Mouse (Mus musculus): ENCODE data around the gene Wdr24. TPM values are rescaled to one million over a fixed set of nuclear protein-coding genes. Genes with fewer than 3 reads are reported as not detected.

The Wdr24 gene
- polyA plus RNA-seq, 1 experiment, result 34.3 TPM

DNA sequence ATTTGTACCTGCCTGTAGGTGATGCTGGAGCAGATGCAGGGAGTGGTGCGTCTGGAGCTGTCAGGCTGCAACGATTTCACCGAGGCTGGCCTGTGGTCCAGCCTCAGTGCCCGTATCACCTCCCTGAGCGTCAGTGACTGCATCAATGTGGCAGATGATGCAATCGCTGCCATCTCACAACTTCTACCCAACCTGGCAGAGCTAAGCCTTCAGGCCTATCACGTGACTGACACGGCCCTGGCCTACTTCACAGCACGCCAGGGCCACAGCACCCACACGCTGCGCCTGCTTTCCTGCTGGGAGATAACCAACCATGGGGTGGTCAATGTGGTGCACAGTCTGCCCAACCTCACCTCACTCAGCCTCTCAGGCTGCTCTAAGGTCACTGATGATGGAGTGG, 5.8 kb upstream of the Wdr24 start:
- H3K4me1 ChIP-seq (ENCODE audit: control insufficient read depth, insufficient read depth, low read length), result no peaks in the 10 kb centered on the region
- no peak for DNase-seq
- TF ChIP-seq POLR2A (IDR thresholded peaks at IDR 0.05; ENCODE audit: borderline replicate concordance, extremely low read depth, low read depth, low read length) (no peak), CTCF (IDR thresholded peaks at IDR 0.05; ENCODE audit: insufficient read depth, low read length) (no peak)
- WGBS, result 79% methylated on average over 11 of the region's 11 CpGs
- H3K4me3 ChIP-seq (replicated peaks; ENCODE audit: extremely low read depth, low read depth, low read length), result no peak overlapping the region

DNA sequence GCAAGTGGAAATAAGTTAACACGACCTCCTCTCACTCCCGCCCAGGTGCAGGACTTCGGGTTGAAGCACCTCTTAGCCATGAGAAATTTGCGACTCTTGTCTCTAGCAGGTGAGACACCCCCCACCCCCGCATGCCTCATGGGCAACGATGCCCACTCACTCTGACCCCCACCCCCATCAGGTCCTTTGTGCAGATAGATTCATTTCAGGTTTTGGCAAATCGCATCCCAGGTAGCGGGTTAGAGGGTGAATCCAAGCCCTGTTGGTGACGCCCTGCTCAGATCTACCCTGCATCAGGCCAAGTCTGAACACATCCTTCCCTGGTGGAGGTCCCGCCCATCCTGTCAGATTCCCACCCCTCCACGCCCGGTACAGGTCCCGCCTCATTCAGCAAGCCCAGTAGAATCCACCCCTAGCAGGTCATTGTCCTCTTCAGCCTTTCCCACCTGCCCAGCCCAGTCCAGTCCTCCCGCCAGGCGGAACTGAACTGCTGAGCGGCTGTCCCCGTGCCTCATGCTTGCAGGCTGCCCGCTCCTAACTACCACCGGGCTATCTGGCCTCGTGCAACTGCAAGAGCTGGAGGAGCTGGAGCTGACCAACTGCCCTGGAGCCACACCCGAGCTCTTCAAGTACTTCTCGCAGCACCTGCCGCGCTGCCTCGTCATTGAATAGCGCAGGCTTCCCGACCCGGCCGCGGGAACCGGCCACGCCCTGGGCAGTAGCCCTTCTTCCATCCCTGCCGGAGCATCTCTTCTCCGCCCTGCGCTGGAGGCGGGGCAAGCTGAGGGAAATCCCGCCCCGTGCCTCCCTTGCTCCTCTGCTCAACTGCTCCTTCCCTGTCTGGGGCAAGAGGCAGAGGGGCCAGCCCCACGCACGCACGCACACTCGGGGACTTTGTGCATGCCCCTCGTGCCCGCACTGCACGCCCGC, 4.3 kb upstream of the Wdr24 start:
- peaks cover 2% of the 10 kb centered on the region; the same call in 1 of the 2 replicates for H3K4me1 ChIP-seq (ENCODE audit: control insufficient read depth, insufficient read depth, low read length)
- no peak overlapping the region for H3K4me3 ChIP-seq (replicated peaks; ENCODE audit: extremely low read depth, low read depth, low read length)
- peak; percentile 3 for DNase-seq
- 7% methylated on average over 46 of the region's 46 CpGs for WGBS
- TF ChIP-seq CTCF (IDR thresholded peaks at IDR 0.05; ENCODE audit: insufficient read depth, low read length) (no peak), POLR2A (IDR thresholded peaks at IDR 0.05; ENCODE audit: borderline replicate concordance, extremely low read depth, low read depth, low read length) (no peak)

DNA sequence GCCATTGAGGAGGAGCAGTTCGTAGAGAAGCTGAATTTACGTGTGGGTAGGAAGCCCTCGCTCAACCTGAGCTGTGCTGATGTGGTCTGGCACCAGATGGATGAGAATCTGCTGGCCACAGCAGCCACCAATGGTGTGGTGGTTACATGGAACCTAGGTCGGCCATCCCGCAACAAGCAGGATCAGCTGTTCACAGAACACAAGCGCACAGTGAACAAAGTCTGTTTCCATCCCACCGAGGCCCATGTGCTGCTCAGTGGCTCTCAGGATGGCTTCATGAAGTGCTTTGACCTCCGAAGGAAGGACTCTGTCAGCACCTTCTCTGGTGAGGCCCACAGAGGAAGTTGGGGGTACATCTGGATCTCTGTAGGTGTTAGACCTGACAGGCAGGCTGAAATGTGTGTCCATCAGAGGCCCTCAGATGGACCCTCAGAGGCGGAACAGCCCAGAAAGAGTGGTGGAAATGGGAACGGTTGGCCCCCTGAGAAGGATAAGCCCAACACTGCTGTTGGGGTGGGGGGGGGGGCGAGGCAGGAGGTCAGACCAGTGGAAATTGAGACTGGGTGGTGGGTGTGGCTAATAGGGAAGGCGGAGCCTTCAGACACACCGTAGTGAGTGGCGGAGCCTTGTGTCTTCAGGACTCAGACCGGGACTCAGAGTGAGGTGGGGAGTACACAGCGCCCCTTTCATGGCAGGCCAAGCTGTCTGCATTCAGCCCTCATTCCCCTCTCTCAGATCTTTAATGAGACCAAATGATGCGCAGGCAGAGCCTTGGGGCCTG, 1.1 kb downstream of the Wdr24 start:
- no peak overlapping the region for H3K4me3 ChIP-seq (replicated peaks; ENCODE audit: extremely low read depth, low read depth, low read length)
- 70% methylated on average over 16 of the region's 17 CpGs for WGBS

DNA sequence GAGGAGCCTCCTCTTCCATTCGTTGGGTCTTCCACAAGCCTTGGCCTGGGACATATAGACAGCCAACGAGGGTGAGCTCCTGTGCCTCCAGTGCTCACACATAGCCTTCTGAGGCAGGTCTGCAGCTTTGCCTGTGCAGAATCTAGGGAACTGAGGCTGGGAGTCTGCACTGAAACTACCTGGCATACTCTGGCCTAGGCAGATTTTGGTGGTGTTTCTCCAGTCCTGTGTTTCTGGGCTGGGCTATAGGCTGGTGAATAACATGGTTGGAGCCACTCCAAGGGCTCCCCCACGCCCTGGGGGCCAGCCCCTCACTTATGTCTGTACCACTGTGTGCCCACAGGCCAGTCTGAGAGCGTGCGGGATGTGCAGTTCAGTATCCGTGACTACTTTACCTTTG, 1.9 kb downstream of the Wdr24 start:
- no peak for DNase-seq
- Histone ChIP-seq H3K4me1 (ENCODE audit: control insufficient read depth, insufficient read depth, low read length) (peaks cover 13% of the 10 kb centered on the region), H3K4me3 (replicated peaks; ENCODE audit: extremely low read depth, low read depth, low read length) (no peak overlapping the region)
- TF ChIP-seq POLR2A (IDR thresholded peaks at IDR 0.05; ENCODE audit: borderline replicate concordance, extremely low read depth, low read depth, low read length) (no peak), CTCF (IDR thresholded peaks at IDR 0.05; ENCODE audit: insufficient read depth, low read length) (no peak)
- 86% methylated on average over 6 of the region's 6 CpGs for WGBS

More for the DNA sequence above, 1.1 kb downstream of the Wdr24 start:
- no peak for DNase-seq
- H3K4me1 ChIP-seq (ENCODE audit: control insufficient read depth, insufficient read depth, low read length), result peaks cover 12% of the 10 kb centered on the region
- TF ChIP-seq CTCF (IDR thresholded peaks at IDR 0.05; ENCODE audit: insufficient read depth, low read length) (no peak), POLR2A (IDR thresholded peaks at IDR 0.05; ENCODE audit: borderline replicate concordance, extremely low read depth, low read depth, low read length) (no peak)

DNA sequence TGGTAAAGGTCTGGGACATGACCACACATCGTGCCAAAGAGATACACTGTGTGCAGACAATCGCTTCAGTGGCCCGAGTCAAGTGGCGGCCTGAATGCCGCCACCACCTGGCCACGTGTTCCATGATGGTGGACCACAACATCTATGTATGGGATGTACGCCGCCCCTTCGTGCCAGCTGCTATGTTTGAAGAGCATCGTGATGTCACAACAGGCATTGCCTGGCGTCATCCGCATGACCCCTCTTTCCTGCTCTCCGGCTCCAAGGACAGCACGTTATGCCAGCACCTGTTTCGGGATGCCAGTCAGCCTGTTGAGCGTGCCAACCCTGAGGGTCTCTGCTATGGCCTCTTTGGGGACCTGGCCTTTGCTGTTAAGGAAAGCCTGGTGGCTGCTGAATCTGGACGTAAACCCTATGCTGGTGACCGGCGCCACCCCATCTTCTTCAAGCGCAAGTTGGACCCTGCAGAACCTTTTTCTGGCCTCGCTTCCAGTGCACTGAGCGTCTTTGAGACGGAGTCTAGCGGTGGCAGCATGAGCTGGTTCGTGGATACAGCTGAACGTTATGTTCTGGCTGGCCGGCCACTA, 2.6 kb downstream of the Wdr24 start:
- DNase-seq, result no peak
- WGBS, result 93% methylated on average over 27 of the region's 27 CpGs
- Histone ChIP-seq H3K4me3 (replicated peaks; ENCODE audit: extremely low read depth, low read depth, low read length) (no peak overlapping the region), H3K4me1 (ENCODE audit: control insufficient read depth, insufficient read depth, low read length) (peaks cover 13% of the 10 kb centered on the region)
- TF ChIP-seq CTCF (IDR thresholded peaks at IDR 0.05; ENCODE audit: insufficient read depth, low read length) (no peak), POLR2A (IDR thresholded peaks at IDR 0.05; ENCODE audit: borderline replicate concordance, extremely low read depth, low read depth, low read length) (no peak)

DNA sequence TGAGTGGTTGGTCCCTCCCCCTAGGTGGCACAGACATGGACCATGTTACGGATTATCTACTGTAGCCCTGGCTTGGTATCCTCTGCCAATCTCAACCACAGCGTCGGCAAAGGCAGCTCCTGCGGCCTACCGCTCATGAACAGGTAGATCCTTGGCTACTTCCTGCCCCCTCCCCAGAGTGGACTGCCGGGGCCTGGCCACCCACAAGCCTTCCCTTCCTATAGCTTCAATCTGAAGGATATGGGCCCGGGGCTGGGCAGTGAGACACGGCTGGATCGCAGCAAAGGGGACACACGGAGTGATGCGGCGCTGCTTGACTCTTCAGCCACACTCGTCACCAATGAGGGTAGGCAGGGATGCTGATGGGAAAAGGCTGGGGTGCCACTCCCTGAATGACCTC, 3.6 kb downstream of the Wdr24 start:
- Histone ChIP-seq H3K4me3 (replicated peaks; ENCODE audit: extremely low read depth, low read depth, low read length) (no peak overlapping the region), H3K4me1 (ENCODE audit: control insufficient read depth, insufficient read depth, low read length) (peaks cover 22% of the 10 kb centered on the region)
- no peak for DNase-seq
- no peak for TF ChIP-seq CTCF (IDR thresholded peaks at IDR 0.05; ENCODE audit: insufficient read depth, low read length)
- TF ChIP-seq POLR2A (IDR thresholded peaks at IDR 0.05; ENCODE audit: borderline replicate concordance, extremely low read depth, low read depth, low read length), result no peak
- 95% methylated on average over 13 of the region's 13 CpGs for WGBS

DNA sequence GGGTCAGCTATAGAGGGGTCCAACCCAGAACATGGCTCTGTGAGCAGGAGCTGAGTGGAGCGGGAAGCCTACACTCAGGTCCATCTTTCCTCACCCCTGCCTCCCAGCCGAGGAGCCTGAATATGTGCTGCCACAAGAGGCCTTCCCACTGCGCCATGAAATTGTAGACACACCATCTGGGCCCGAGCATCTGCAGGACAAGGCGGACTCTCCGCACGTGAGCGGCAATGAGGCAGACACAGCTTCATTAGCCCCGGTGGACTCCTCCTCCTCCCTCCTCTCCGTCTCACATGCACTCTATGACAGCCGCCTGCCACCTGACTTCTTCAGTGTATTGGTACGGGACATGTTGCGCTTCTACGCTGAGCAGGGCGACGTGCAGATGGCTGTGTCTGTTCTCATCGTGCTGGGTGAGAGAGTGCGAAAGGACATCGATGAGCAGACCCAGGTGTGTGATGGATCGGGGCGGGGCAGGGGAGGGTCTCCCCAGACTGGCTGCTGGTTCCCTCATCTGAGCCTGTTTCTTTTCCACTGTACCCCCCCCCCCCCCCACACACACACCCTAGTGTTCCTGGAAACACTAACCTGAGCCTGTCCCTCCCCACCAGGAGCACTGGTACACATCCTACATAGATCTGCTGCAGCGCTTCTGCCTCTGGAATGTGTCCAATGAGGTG, 4.3 kb downstream of the Wdr24 start:
- TF ChIP-seq POLR2A (IDR thresholded peaks at IDR 0.05; ENCODE audit: borderline replicate concordance, extremely low read depth, low read depth, low read length) (no peak), CTCF (IDR thresholded peaks at IDR 0.05; ENCODE audit: insufficient read depth, low read length) (no peak)
- no peak overlapping the region for H3K4me3 ChIP-seq (replicated peaks; ENCODE audit: extremely low read depth, low read depth, low read length)
- peaks cover 23% of the 10 kb centered on the region for H3K4me1 ChIP-seq (ENCODE audit: control insufficient read depth, insufficient read depth, low read length)
- WGBS, result 94% methylated on average over 22 of the region's 22 CpGs
- no peak for DNase-seq

DNA sequence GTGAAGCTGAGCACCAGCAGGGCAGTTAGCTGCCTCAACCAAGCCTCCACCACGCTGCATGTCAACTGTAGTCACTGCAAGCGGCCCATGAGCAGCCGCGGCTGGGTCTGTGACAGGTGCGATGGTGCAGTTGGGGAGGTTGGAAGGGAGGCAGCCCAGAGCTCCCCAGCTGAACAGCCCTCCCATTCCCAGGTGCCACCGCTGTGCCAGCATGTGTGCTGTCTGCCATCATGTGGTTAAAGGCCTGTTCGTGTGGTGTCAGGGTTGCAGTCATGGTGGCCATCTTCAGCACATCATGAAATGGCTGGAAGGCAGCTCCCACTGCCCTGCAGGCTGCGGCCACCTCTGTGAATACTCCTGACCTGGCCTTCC, 4.8 kb downstream of the Wdr24 start:
- TF ChIP-seq POLR2A (IDR thresholded peaks at IDR 0.05; ENCODE audit: borderline replicate concordance, extremely low read depth, low read depth, low read length), result no peak
- TF ChIP-seq CTCF (IDR thresholded peaks at IDR 0.05; ENCODE audit: insufficient read depth, low read length), result no peak
- DNase-seq, result no peak
- WGBS, result 76% methylated on average over 8 of the region's 8 CpGs
- peak overlapping the region; percentile 95 for H3K4me3 ChIP-seq (replicated peaks; ENCODE audit: extremely low read depth, low read depth, low read length)
- peaks cover 23% of the 10 kb centered on the region for H3K4me1 ChIP-seq (ENCODE audit: control insufficient read depth, insufficient read depth, low read length)
